Mouse (Mus musculus): Measurements from ENCODE around the gene Naxd.
"Not testable (repeated sequence)": the region's sequence is repeated elsewhere in the genome, so short reads cannot be mapped to it uniquely, and the experiment has no call there.

The Naxd gene

GRCm38 (mm10) chr8:11497017-11497990 is at the start of gene Naxd:
Gene Naxd, plus strand, starts transcription at chr8:11497506.
- DNase-seq (ENCODE audit: low spot score in 2 of 2), result peak; percentile 68 to 89

- no peak for DNase-seq (ENCODE audit: low spot score in 2 of 2)
Observed at GRCm38 (mm10) chr8:11447910-11448570, 49.3 kb upstream of the Naxd start.

- peak in 1 of 2 experiments; percentile 29 for DNase-seq (ENCODE audit: low spot score in 2 of 2)
Observed at GRCm38 (mm10) chr8:11450184-11451113, 46.9 kb upstream of the Naxd start.

- DNase-seq (ENCODE audit: low spot score in 2 of 2), result no peak
Observed at GRCm38 (mm10) chr8:11452152-11452551, 45.2 kb upstream of the Naxd start.

GRCm38 (mm10) chr8:11452559-11452958 is 44.7 kb upstream of the Naxd start:
- no peak for DNase-seq (ENCODE audit: low spot score in 2 of 2)

GRCm38 (mm10) chr8:11452974-11453373 is 44.3 kb upstream of the Naxd start:
- DNase-seq (ENCODE audit: low spot score in 2 of 2), result no peak

- no peak for DNase-seq (ENCODE audit: low spot score in 2 of 2)
Observed at GRCm38 (mm10) chr8:11454228-11454627, 43.1 kb upstream of the Naxd start.

- DNase-seq (ENCODE audit: low spot score in 2 of 2), result no peak
Observed at GRCm38 (mm10) chr8:11457278-11457677, 40.0 kb upstream of the Naxd start.

- no peak for DNase-seq (ENCODE audit: low spot score in 2 of 2)
Observed at GRCm38 (mm10) chr8:11457981-11458836, 39.1 kb upstream of the Naxd start.

GRCm38 (mm10) chr8:11459016-11459415 is 38.3 kb upstream of the Naxd start:
- DNase-seq (ENCODE audit: low spot score in 2 of 2), result no peak

GRCm38 (mm10) chr8:11460934-11461333 is 36.4 kb upstream of the Naxd start:
- DNase-seq (ENCODE audit: low spot score in 2 of 2), result peak in 1 of 2 experiments; percentile 69

GRCm38 (mm10) chr8:11461847-11462246 is 35.5 kb upstream of the Naxd start:
- DNase-seq (ENCODE audit: low spot score in 2 of 2), result no peak

- no peak for DNase-seq (ENCODE audit: low spot score in 2 of 2)
Observed at GRCm38 (mm10) chr8:11462641-11463040, 34.7 kb upstream of the Naxd start.

GRCm38 (mm10) chr8:11463541-11463888 is 33.8 kb upstream of the Naxd start:
- DNase-seq (ENCODE audit: low spot score in 2 of 2), result no peak

- peak in 1 of 2 experiments; percentile 37 for DNase-seq (ENCODE audit: low spot score in 2 of 2)
Observed at GRCm38 (mm10) chr8:11463889-11464706, 33.2 kb upstream of the Naxd start.

GRCm38 (mm10) chr8:11464707-11464964 is 32.7 kb upstream of the Naxd start:
- DNase-seq (ENCODE audit: low spot score in 2 of 2), result no peak

- no peak for DNase-seq (ENCODE audit: low spot score in 2 of 2)
Observed at GRCm38 (mm10) chr8:11465619-11466018, 31.7 kb upstream of the Naxd start.

GRCm38 (mm10) chr8:11466528-11466927 is 30.8 kb upstream of the Naxd start:
- DNase-seq (ENCODE audit: low spot score in 2 of 2), result not testable (repeated sequence)

- DNase-seq (ENCODE audit: low spot score in 2 of 2), result peak in 1 of 2 experiments; percentile 36
Observed at GRCm38 (mm10) chr8:11469095-11469494, 28.2 kb upstream of the Naxd start.

- DNase-seq (ENCODE audit: low spot score in 2 of 2), result no peak
Observed at GRCm38 (mm10) chr8:11470694-11471093, 26.6 kb upstream of the Naxd start.

Data from spleen, postnatal 10 days (tissue).